Mouse (Mus musculus) limb, embryonic 14.5 days (tissue): ENCODE measurements around the gene Acadvl. TPM values are rescaled to one million over a fixed set of nuclear protein-coding genes. Genes with fewer than 3 reads are reported as not detected.
A peak's percentile ranks its signal among the peaks of the same experiment; 100 is the strongest.

Source experiments
- ATAC-seq: fragments of 200-750 bp; cut with Nextera tagmentation; 2 replicates; pipeline ENCODE4 v1.8.0; 2017; ENCODE audit warnings: low read depth, moderate number of reproducible peaks, moderate TSS enrichment; ENCODE audit not compliant: low FRiP score
- DNase-seq: peaks from one replicate; pipeline ENCODE4 v3.0.0-alpha.2; 2015; ENCODE audit warnings: low spot score
- H3K27ac ChIP-seq: fragments of 300-500 bp; sonication (generic); replicated peaks from 2 replicates; pipeline ENCODE4 v1.5.1; 2014; ENCODE audit warnings: low read depth, mild to moderate bottlenecking, low read length, moderate library complexity, mixed read lengths
- H3K27me3 ChIP-seq: fragments of 300-500 bp; sonication (generic); 2 replicates; pipeline ENCODE4 v1.6.1; 2014; ENCODE audit warnings: low read length, mixed read lengths; ENCODE audit not compliant: control insufficient read depth, insufficient read depth
- H3K36me3 ChIP-seq: fragments of 300-500 bp; sonication (generic); 2 replicates; pipeline ENCODE4 v1.6.1; 2014; ENCODE audit warnings: mild to moderate bottlenecking, low read length, moderate library complexity, mixed read lengths; ENCODE audit not compliant: control insufficient read depth, insufficient read depth
- H3K4me1 ChIP-seq: fragments of 300-500 bp; sonication (generic); 2 replicates; pipeline ENCODE4 v1.6.1; 2014; ENCODE audit warnings: antibody characterized with exemption, low read length, mixed read lengths; ENCODE audit not compliant: control insufficient read depth, insufficient read depth
- H3K4me2 ChIP-seq: fragments of 300-500 bp; sonication (generic); replicated peaks from 2 replicates; pipeline ENCODE4 v1.6.1; 2014; ENCODE audit warnings: low read depth, mild to moderate bottlenecking, low read length, moderate library complexity; ENCODE audit not compliant: severe bottlenecking
- H3K4me3 ChIP-seq: fragments of 300-500 bp; sonication (generic); replicated peaks from 2 replicates; pipeline ENCODE4 v1.5.1; 2014; ENCODE audit warnings: low read length
- H3K9ac ChIP-seq: fragments of 300-500 bp; sonication (generic); 2 replicates; pipeline ENCODE4 v1.6.1; 2014; ENCODE audit warnings: mild to moderate bottlenecking, low read depth, low read length, moderate library complexity; ENCODE audit not compliant: severe bottlenecking
- H3K9me3 ChIP-seq: fragments of 300-500 bp; sonication (generic); 2 replicates; pipeline ENCODE4 v1.6.1; 2016; ENCODE audit warnings: low read length; ENCODE audit not compliant: control insufficient read depth
- POLR2A ChIP-seq: fragments of 200-500 bp; IDR thresholded peaks from 2 replicates; pipeline ENCODE4 v1.8.0; 2012; ENCODE audit warnings: inconsistent platforms, mild to moderate bottlenecking, moderate library complexity, borderline replicate concordance; ENCODE audit not compliant: insufficient read depth, insufficient read length; ENCODE audit errors: extremely low read depth
- WGBS: fragments of 180-500 bp; shearing (Covaris S2); extraction: QIAGEN DNeasy Blood & Tissue Kit; methylation state at CpG from one replicate; pipeline ENCODE4 v1.1.7; 2014; 5-methylcytosine and 5-hydroxymethylcytosine counted together
- polyA plus RNA-seq, 2 experiments: library from polyadenylated mRNA; depleted of rRNA in 1 of 2; stranded (reverse) in 1 of 2; unstranded in 1 of 2; fragments of >200 nt; fragmentation: Nextera tagmentation in 1 of 2; extraction: Ambion mirVana in 1 of 2; gene quantifications; 2 replicates each; pipeline versions ENCODE4 v1.2.1 to v1.2.3; 2012 to 2014

Acadvl gene
- polyA plus RNA-seq, 2 experiments, result 55.4 to 71.8 TPM

- no peaks in the 10 kb centered on the region for H3K9me3 ChIP-seq
- ATAC-seq, result no peak
- peak overlapping the region; percentile 37 for H3K4me3 ChIP-seq
- DNase-seq, result no peak
- H3K9ac ChIP-seq, result peak overlapping the region; percentile 50
- 0 out of 2 replicates have a peak, but pooled peaks cover 3% of the 10 kb centered on the region for H3K4me1 ChIP-seq
- peaks cover 58% of the 10 kb centered on the region for H3K27me3 ChIP-seq
- H3K4me2 ChIP-seq, result peak overlapping the region; percentile 68
- 42% methylated on average over 17 of the region's 17 CpGs for WGBS
- H3K36me3 ChIP-seq, result peaks cover 41% of the 10 kb centered on the region
- H3K27ac ChIP-seq, result no peak overlapping the region
- no peak for TF ChIP-seq POLR2A
Measured at GRCm38 (mm10) chr11:69966860-69967517, 48.2 kb downstream of the Acadvl start.

- peak; percentile 53; the same call in 1 of the 2 replicates for ATAC-seq
Measured at GRCm38 (mm10) chr11:69966006-69966859, 49.0 kb downstream of the Acadvl start.

GRCm38 (mm10) chr11:69965271-69966005 lies 49.8 kb downstream of the Acadvl start:
- TF ChIP-seq POLR2A, result no peak

More at GRCm38 (mm10) chr11:69966006-69966859, 49.0 kb downstream of the Acadvl start:
- H3K36me3 ChIP-seq, result peaks cover 33% of the 10 kb centered on the region
- H3K27me3 ChIP-seq, result peaks cover 63% of the 10 kb centered on the region
- 1% methylated on average over 48 of the region's 59 CpGs for WGBS
- DNase-seq, result peak; percentile 39
- H3K27ac ChIP-seq, result no peak overlapping the region
- no peaks in the 10 kb centered on the region for H3K9me3 ChIP-seq
- no peak for TF ChIP-seq POLR2A
- peak overlapping the region; percentile 37 for H3K4me3 ChIP-seq
- 0 out of 2 replicates have a peak, but pooled peaks cover 3% of the 10 kb centered on the region for H3K4me1 ChIP-seq
- peak overlapping the region; percentile 68 for H3K4me2 ChIP-seq
- peak overlapping the region; percentile 50 for H3K9ac ChIP-seq

GRCm38 (mm10) chr11:69964650-69965270 lies 50.5 kb downstream of the Acadvl start, which contains the start of gene Cldn7:
Gene Cldn7, plus strand, starts transcription at chr11:69964779.
- DNase-seq, result no peak

More at GRCm38 (mm10) chr11:69965271-69966005, 49.8 kb downstream of the Acadvl start:
- DNase-seq (no peak), ATAC-seq (no peak)
- Histone ChIP-seq H3K9ac (0 out of 2 replicates have a peak overlapping the region, but pooled peaks have one; percentile 50), H3K4me3 (peak overlapping the region; percentile 37), H3K4me2 (peak overlapping the region; percentile 68; the same call in 1 of the 2 replicates), H3K27me3 (peaks cover 68% of the 10 kb centered on the region), H3K27ac (no peak overlapping the region), H3K36me3 (peaks cover 28% of the 10 kb centered on the region), H3K9me3 (no peaks in the 10 kb centered on the region), H3K4me1 (0 out of 2 replicates have a peak, but pooled peaks cover 3% of the 10 kb centered on the region)
- 2% methylated on average over 49 of the region's 49 CpGs for WGBS

More at GRCm38 (mm10) chr11:69964650-69965270, 50.5 kb downstream of the Acadvl start, which contains the start of gene Cldn7:
- Histone ChIP-seq H3K9ac (no peak within 1 kb of the TSS), H3K9me3 (no peaks in the 10 kb centered on the region), H3K27me3 (peaks cover 68% of the 10 kb centered on the region), H3K36me3 (peaks cover 21% of the 10 kb centered on the region), H3K4me3 (peak within 1 kb of the TSS; percentile 18), H3K4me1 (0 out of 2 replicates have a peak, but pooled peaks cover 3% of the 10 kb centered on the region), H3K4me2 (peak within 1 kb of the TSS; percentile 28; the same call in 1 of the 2 replicates), H3K27ac (no peak within 1 kb of the TSS)
- TF ChIP-seq POLR2A, result no peak
- WGBS, result 10% methylated on average over 24 of the region's 24 CpGs
- no peak for ATAC-seq
